Mouse (Mus musculus): ENCODE results near the gene Zswim3. TPM values are rescaled to one million over a fixed set of nuclear protein-coding genes. Genes with fewer than 3 reads are reported as not detected.

Gene Zswim3
- polyA plus RNA-seq (2014; fragmentation: Illumina TruSeq; extraction: RNeasy Lipid Tissue Mini Kit (QIAGEN cat#74804); ENCODE audit: low replicate concordance): 1.6 TPM

GRCm38 (mm10) chr2:164804533-164805331 is at the start of gene Zswim3, which contains the start of gene Acot8:
TSS of gene Zswim3 (plus strand) at chr2:164805098.
TSS of gene Acot8 (minus strand) at chr2:164804882.

GRCm38 (mm10) chr2:164769258-164770037 is 35.5 kb upstream of the Zswim3 start, which contains the start of gene Ube2c:
TSS of gene Ube2c (plus strand) at chr2:164769898.

GRCm38 (mm10) chr2:164779481-164780086 is 25.3 kb upstream of the Zswim3 start, which contains the start of gene Tnnc2:
TSS of gene Tnnc2 (minus strand) at chr2:164779967.

GRCm38 (mm10) chr2:164785481-164786387 is 19.2 kb upstream of the Zswim3 start, which contains the start of gene Snx21:
TSS of gene Snx21 (plus strand) at chr2:164785823.

GRCm38 (mm10) chr2:164822636-164823165 is 17.8 kb downstream of the Zswim3 start, which contains the start of gene Zswim1:
TSS of gene Zswim1 (plus strand) at chr2:164822686.

GRCm38 (mm10) chr2:164828437-164828836 is 23.5 kb downstream of the Zswim3 start, which contains the start of gene Spata25:
TSS of gene Spata25 (minus strand) at chr2:164828537.

GRCm38 (mm10) chr2:164832748-164833301 is 27.9 kb downstream of the Zswim3 start, which contains the start of gene Ctsa:
TSS of gene Ctsa (plus strand) at chr2:164832873.

GRCm38 (mm10) chr2:164833314-164833959 is 28.5 kb downstream of the Zswim3 start, which contains the start of gene Neurl2:
TSS of gene Neurl2 (minus strand) at chr2:164833456.

GRCm38 (mm10) chr2:164857101-164857821 is 52.4 kb downstream of the Zswim3 start, which contains the start of gene Pltp:
TSS of gene Pltp (minus strand) at chr2:164857711.

Other genes with a start within 250 kb of the Zswim3 start
- gene Wfdc2, start 242.7 kb upstream of the Zswim3 start, polyA plus RNA-seq (2014; fragmentation: Illumina TruSeq; extraction: RNeasy Lipid Tissue Mini Kit (QIAGEN cat#74804); ENCODE audit: low replicate concordance): not detected
- gene Spint3, start 231.6 kb upstream of the Zswim3 start, polyA plus RNA-seq (2014; fragmentation: Illumina TruSeq; extraction: RNeasy Lipid Tissue Mini Kit (QIAGEN cat#74804); ENCODE audit: low replicate concordance): not detected
- not detected for gene Wfdc6a, start 219.7 kb upstream of the Zswim3 start, polyA plus RNA-seq (2014; fragmentation: Illumina TruSeq; extraction: RNeasy Lipid Tissue Mini Kit (QIAGEN cat#74804); ENCODE audit: low replicate concordance)
- gene Eppin, start 211.5 kb upstream of the Zswim3 start, polyA plus RNA-seq (2014; fragmentation: Illumina TruSeq; extraction: RNeasy Lipid Tissue Mini Kit (QIAGEN cat#74804); ENCODE audit: low replicate concordance): not detected
- gene Wfdc6b, start 191.6 kb upstream of the Zswim3 start, polyA plus RNA-seq (2014; fragmentation: Illumina TruSeq; extraction: RNeasy Lipid Tissue Mini Kit (QIAGEN cat#74804); ENCODE audit: low replicate concordance): not detected
- not detected for gene Wfdc8, start 191.5 kb upstream of the Zswim3 start, polyA plus RNA-seq (2014; fragmentation: Illumina TruSeq; extraction: RNeasy Lipid Tissue Mini Kit (QIAGEN cat#74804); ENCODE audit: low replicate concordance)
- gene Wfdc16, start 166.3 kb upstream of the Zswim3 start, polyA plus RNA-seq (2014; fragmentation: Illumina TruSeq; extraction: RNeasy Lipid Tissue Mini Kit (QIAGEN cat#74804); ENCODE audit: low replicate concordance): 1.9 TPM
- gene Wfdc10, start 149.1 kb upstream of the Zswim3 start, polyA plus RNA-seq (2014; fragmentation: Illumina TruSeq; extraction: RNeasy Lipid Tissue Mini Kit (QIAGEN cat#74804); ENCODE audit: low replicate concordance): not detected
- gene Wfdc9, start 148.5 kb upstream of the Zswim3 start, polyA plus RNA-seq (2014; fragmentation: Illumina TruSeq; extraction: RNeasy Lipid Tissue Mini Kit (QIAGEN cat#74804); ENCODE audit: low replicate concordance): not detected
- not detected for gene Wfdc11, start 131.0 kb upstream of the Zswim3 start, polyA plus RNA-seq (2014; fragmentation: Illumina TruSeq; extraction: RNeasy Lipid Tissue Mini Kit (QIAGEN cat#74804); ENCODE audit: low replicate concordance)
- gene Wfdc13, start 120.0 kb upstream of the Zswim3 start, polyA plus RNA-seq (2014; fragmentation: Illumina TruSeq; extraction: RNeasy Lipid Tissue Mini Kit (QIAGEN cat#74804); ENCODE audit: low replicate concordance): not detected
- gene Spint4, start 106.6 kb upstream of the Zswim3 start, polyA plus RNA-seq (2014; fragmentation: Illumina TruSeq; extraction: RNeasy Lipid Tissue Mini Kit (QIAGEN cat#74804); ENCODE audit: low replicate concordance): not detected
- gene Spint5, start 89.8 kb upstream of the Zswim3 start, polyA plus RNA-seq (2014; fragmentation: Illumina TruSeq; extraction: RNeasy Lipid Tissue Mini Kit (QIAGEN cat#74804); ENCODE audit: low replicate concordance): not detected
- 0.71 TPM for gene Wfdc3, start 59.2 kb upstream of the Zswim3 start, polyA plus RNA-seq (2014; fragmentation: Illumina TruSeq; extraction: RNeasy Lipid Tissue Mini Kit (QIAGEN cat#74804); ENCODE audit: low replicate concordance)
- 3.3 TPM for gene Dnttip1, start 59.1 kb upstream of the Zswim3 start, polyA plus RNA-seq (2014; fragmentation: Illumina TruSeq; extraction: RNeasy Lipid Tissue Mini Kit (QIAGEN cat#74804); ENCODE audit: low replicate concordance)
- 13.1 TPM for gene Ube2c, start 35.2 kb upstream of the Zswim3 start, polyA plus RNA-seq (2014; fragmentation: Illumina TruSeq; extraction: RNeasy Lipid Tissue Mini Kit (QIAGEN cat#74804); ENCODE audit: low replicate concordance)
- gene Tnnc2, start 25.1 kb upstream of the Zswim3 start, polyA plus RNA-seq (2014; fragmentation: Illumina TruSeq; extraction: RNeasy Lipid Tissue Mini Kit (QIAGEN cat#74804); ENCODE audit: low replicate concordance): not detected
- 1.2 TPM for gene Snx21, start 19.3 kb upstream of the Zswim3 start, polyA plus RNA-seq (2014; fragmentation: Illumina TruSeq; extraction: RNeasy Lipid Tissue Mini Kit (QIAGEN cat#74804); ENCODE audit: low replicate concordance)
- gene Acot8, start 216 bp upstream of the Zswim3 start, polyA plus RNA-seq (2014; fragmentation: Illumina TruSeq; extraction: RNeasy Lipid Tissue Mini Kit (QIAGEN cat#74804); ENCODE audit: low replicate concordance): 2.0 TPM
- 1.1 TPM for gene Zswim1, start 17.6 kb downstream of the Zswim3 start, polyA plus RNA-seq (2014; fragmentation: Illumina TruSeq; extraction: RNeasy Lipid Tissue Mini Kit (QIAGEN cat#74804); ENCODE audit: low replicate concordance)
- gene Spata25, start 23.4 kb downstream of the Zswim3 start, polyA plus RNA-seq (2014; fragmentation: Illumina TruSeq; extraction: RNeasy Lipid Tissue Mini Kit (QIAGEN cat#74804); ENCODE audit: low replicate concordance): not detected
- 26.4 TPM for gene Ctsa, start 27.8 kb downstream of the Zswim3 start, polyA plus RNA-seq (2014; fragmentation: Illumina TruSeq; extraction: RNeasy Lipid Tissue Mini Kit (QIAGEN cat#74804); ENCODE audit: low replicate concordance)
- gene Neurl2, start 28.4 kb downstream of the Zswim3 start, polyA plus RNA-seq (2014; fragmentation: Illumina TruSeq; extraction: RNeasy Lipid Tissue Mini Kit (QIAGEN cat#74804); ENCODE audit: low replicate concordance): not detected
- 0.30 TPM for gene Pltp, start 52.6 kb downstream of the Zswim3 start, polyA plus RNA-seq (2014; fragmentation: Illumina TruSeq; extraction: RNeasy Lipid Tissue Mini Kit (QIAGEN cat#74804); ENCODE audit: low replicate concordance)
- 3.1 TPM for gene Pcif1, start 74.2 kb downstream of the Zswim3 start, polyA plus RNA-seq (2014; fragmentation: Illumina TruSeq; extraction: RNeasy Lipid Tissue Mini Kit (QIAGEN cat#74804); ENCODE audit: low replicate concordance)
- 0.15 TPM for gene Zfp335, start 106.7 kb downstream of the Zswim3 start, polyA plus RNA-seq (2014; fragmentation: Illumina TruSeq; extraction: RNeasy Lipid Tissue Mini Kit (QIAGEN cat#74804); ENCODE audit: low replicate concordance)
- 12.7 TPM for gene Mmp9, start 135.7 kb downstream of the Zswim3 start, polyA plus RNA-seq (2014; fragmentation: Illumina TruSeq; extraction: RNeasy Lipid Tissue Mini Kit (QIAGEN cat#74804); ENCODE audit: low replicate concordance)
- not detected for gene Slc12a5, start 155.7 kb downstream of the Zswim3 start, polyA plus RNA-seq (2014; fragmentation: Illumina TruSeq; extraction: RNeasy Lipid Tissue Mini Kit (QIAGEN cat#74804); ENCODE audit: low replicate concordance)
- gene Ncoa5, start 229.8 kb downstream of the Zswim3 start, polyA plus RNA-seq (2014; fragmentation: Illumina TruSeq; extraction: RNeasy Lipid Tissue Mini Kit (QIAGEN cat#74804); ENCODE audit: low replicate concordance): 5.7 TPM